Mouse (Mus musculus) MEL (cell line): ENCODE results near the gene Cd36.

Experiments
- CTCF ChIP-seq, 3 experiments: IDR thresholded peaks in 2 of 3; conservative IDR thresholded peaks in 1 of 3; 2 replicates each; pipeline ENCODE4 v1.5.1; 2011 to 2012; ENCODE audit warnings: low read length in 3 of 3, low read depth in 2 of 3, mild to moderate bottlenecking in 2 of 3, improper control_type of control experiment in 1 of 3, inconsistent platforms in 1 of 3, mixed read lengths in 1 of 3, moderate library complexity in 1 of 3; ENCODE audit not compliant: control insufficient read depth in 1 of 3, insufficient read depth in 1 of 3, poor library complexity in 1 of 3, severe bottlenecking in 1 of 3
- EP300 ChIP-seq, 2 experiments: IDR thresholded peaks; 2 replicates each; pipeline ENCODE4 v1.6.1; 2011; ENCODE audit warnings: improper control_type of control experiment in 2 of 2, low read length in 2 of 2, low read depth in 1 of 2, mild to moderate bottlenecking in 1 of 2
- HCFC1 ChIP-seq: IDR thresholded peaks from 2 replicates; pipeline ENCODE4 v1.6.1; 2012; ENCODE audit warnings: low read depth, mild to moderate bottlenecking, inconsistent platforms, low read length, improper control_type of control experiment, moderate library complexity
- NRF1 ChIP-seq: IDR thresholded peaks from 2 replicates; pipeline ENCODE4 v1.6.1; 2014; ENCODE audit warnings: low read depth, mild to moderate bottlenecking, inconsistent platforms, low read length, improper control_type of control experiment, moderate library complexity; ENCODE audit not compliant: poor library complexity, insufficient read depth, severe bottlenecking
- POLR2A ChIP-seq, 2 experiments: IDR thresholded peaks; 2 replicates each; pipeline ENCODE4 v1.6.1; 2011 to 2012; ENCODE audit warnings: low read length in 2 of 2, mild to moderate bottlenecking in 2 of 2, control low read depth in 1 of 2, improper control_type of control experiment in 1 of 2, low read depth in 1 of 2, moderate library complexity in 1 of 2; ENCODE audit not compliant: control insufficient read depth in 1 of 2, insufficient read depth in 1 of 2, poor library complexity in 1 of 2
- POLR2AphosphoS5 ChIP-seq: IDR thresholded peaks from 2 replicates; pipeline ENCODE4 v1.6.1; 2012; ENCODE audit warnings: low read depth, borderline replicate concordance, mild to moderate bottlenecking, inconsistent platforms, low read length, moderate library complexity, mixed read lengths
- TBP ChIP-seq: IDR thresholded peaks from 2 replicates; pipeline ENCODE4 v1.8.0; 2011; ENCODE audit warnings: low read depth, low read length, improper control_type of control experiment
- USF1 ChIP-seq: IDR thresholded peaks from 2 replicates; pipeline ENCODE4 v1.6.1; 2014; ENCODE audit warnings: low read depth, mild to moderate bottlenecking, inconsistent platforms, low read length, improper control_type of control experiment, moderate library complexity
- ZC3H11A ChIP-seq: IDR thresholded peaks from 2 replicates; pipeline ENCODE4 v1.6.1; 2012; ENCODE audit warnings: low read depth, mild to moderate bottlenecking, inconsistent platforms, low read length, improper control_type of control experiment
- ZMIZ1 ChIP-seq: IDR thresholded peaks from 2 replicates; pipeline ENCODE4 v1.6.1; 2012; ENCODE audit warnings: low read depth, mild to moderate bottlenecking, inconsistent platforms, low read length, improper control_type of control experiment, moderate library complexity
- ZNF384 ChIP-seq: IDR thresholded peaks from 2 replicates; pipeline ENCODE4 v1.6.1; 2012; ENCODE audit warnings: low read depth, mild to moderate bottlenecking, inconsistent platforms, low read length, improper control_type of control experiment

- TF ChIP-seq CTCF (IDR thresholded peaks at IDR 0.05 in 2 of 3, conservative IDR thresholded peaks at IDR 0.05 in 1 of 3; ENCODE audit: control insufficient read depth in 1 of 3, insufficient read depth in 1 of 3, low read depth in 2 of 3, low read length in 3 of 3, poor library complexity in 1 of 3, severe bottlenecking in 1 of 3), result no peak
- TF ChIP-seq TBP, result no peak
- no peak for TF ChIP-seq ZNF384
- no peak for TF ChIP-seq ZC3H11A
- TF ChIP-seq EP300 (IDR thresholded peaks at IDR 0.05; ENCODE audit: low read depth in 1 of 2, low read length in 2 of 2), result peak in 1 of 2 experiments; percentile 55; a peak in 1 of 4 replicates
- no peak for TF ChIP-seq NRF1
- TF ChIP-seq POLR2AphosphoS5, result no peak
- TF ChIP-seq POLR2A (IDR thresholded peaks at IDR 0.05; ENCODE audit: control insufficient read depth in 1 of 2, insufficient read depth in 1 of 2, low read depth in 1 of 2, low read length in 2 of 2, poor library complexity in 1 of 2), result no peak
- no peak for TF ChIP-seq USF1
- no peak for TF ChIP-seq ZMIZ1
- TF ChIP-seq HCFC1, result no peak
Observed at GRCm38 (mm10) chr5:17828713-17829544, 59.7 kb downstream of the Cd36 start.
